Mouse (Mus musculus): ENCODE measurements around the gene Dpm2. TPM values are rescaled to one million over a fixed set of nuclear protein-coding genes. Genes with fewer than 3 reads are reported as not detected.

Dpm2 gene
- polyA plus RNA-seq, 1 experiment from 2014 or later: 112 TPM

- TF ChIP-seq CTCF (IDR thresholded peaks at IDR 0.05): peak; percentile 96
- TF ChIP-seq EP300 (IDR thresholded peaks at IDR 0.05): no peak
- WGBS: 42% methylated on average over 4 of the region's 4 CpGs
- no peaks in the 10 kb centered on the region for H3K9me3 ChIP-seq (ENCODE audit: low read length)
- H3K4me1 ChIP-seq (ENCODE audit: insufficient read depth, low read depth, low read length): peaks cover 3% of the 10 kb centered on the region; the same call in 1 of the 2 replicates
- H3K4me3 ChIP-seq (ENCODE audit: low read depth, low read length): no peak overlapping the region
- ATAC-seq (peak; percentile 24; the same call in 1 of the 2 replicates), DNase-seq (ENCODE audit: low spot score) (peak; percentile 89)
- H3K36me3 ChIP-seq (ENCODE audit: insufficient read depth, low read length): peaks cover 17% of the 10 kb centered on the region
- no peak overlapping the region for H3K27ac ChIP-seq (ENCODE audit: low read length)
- no peaks in the 10 kb centered on the region for H3K27me3 ChIP-seq (replicated peaks; ENCODE audit: insufficient read depth, low read length)
- H3K4me2 ChIP-seq (replicated peaks; ENCODE audit: low read depth, low read length): no peak overlapping the region
- no peak overlapping the region for H3K9ac ChIP-seq (replicated peaks; ENCODE audit: low read depth)
Observed at GRCm38 (mm10) chr2:32566536-32567063, 4.1 kb upstream of the Dpm2 start.

- Histone ChIP-seq H3K4me3 (ENCODE audit: low read depth, low read length) (no peak overlapping the region), H3K36me3 (ENCODE audit: insufficient read depth, low read length) (peaks cover 17% of the 10 kb centered on the region), H3K27me3 (replicated peaks; ENCODE audit: insufficient read depth, low read length) (no peaks in the 10 kb centered on the region), H3K27ac (ENCODE audit: low read length) (no peak overlapping the region), H3K9ac (replicated peaks; ENCODE audit: low read depth) (no peak overlapping the region), H3K9me3 (ENCODE audit: low read length) (no peaks in the 10 kb centered on the region), H3K4me1 (ENCODE audit: insufficient read depth, low read depth, low read length) (peaks cover 3% of the 10 kb centered on the region; the same call in 1 of the 2 replicates), H3K4me2 (replicated peaks; ENCODE audit: low read depth, low read length) (no peak overlapping the region)
- TF ChIP-seq CTCF (IDR thresholded peaks at IDR 0.05): no peak
- no peak for TF ChIP-seq EP300 (IDR thresholded peaks at IDR 0.05)
- 47% methylated on average over 5 of the region's 5 CpGs for WGBS
- DNase-seq (ENCODE audit: low spot score) (no peak), ATAC-seq (no peak)
Observed at GRCm38 (mm10) chr2:32568149-32568548, 2.5 kb upstream of the Dpm2 start.

GRCm38 (mm10) chr2:32568941-32569340, 1.7 kb upstream of the Dpm2 start:
- no peak overlapping the region for H3K27ac ChIP-seq (ENCODE audit: low read length)
- ATAC-seq: no peak
- no peak overlapping the region for H3K4me3 ChIP-seq (ENCODE audit: low read depth, low read length)
- no peak overlapping the region for H3K4me2 ChIP-seq (replicated peaks; ENCODE audit: low read depth, low read length)
- peaks cover 3% of the 10 kb centered on the region; the same call in 1 of the 2 replicates for H3K4me1 ChIP-seq (ENCODE audit: insufficient read depth, low read depth, low read length)
- no peak for DNase-seq (ENCODE audit: low spot score)
- no peaks in the 10 kb centered on the region for H3K9me3 ChIP-seq (ENCODE audit: low read length)
- no peaks in the 10 kb centered on the region for H3K27me3 ChIP-seq (replicated peaks; ENCODE audit: insufficient read depth, low read length)
- 75% methylated on average over 3 of the region's 3 CpGs for WGBS
- TF ChIP-seq CTCF (IDR thresholded peaks at IDR 0.05) (no peak), EP300 (IDR thresholded peaks at IDR 0.05) (no peak)
- no peak overlapping the region for H3K9ac ChIP-seq (replicated peaks; ENCODE audit: low read depth)
- H3K36me3 ChIP-seq (ENCODE audit: insufficient read depth, low read length): peaks cover 10% of the 10 kb centered on the region; the same call in 1 of the 2 replicates

- TF ChIP-seq EP300 (IDR thresholded peaks at IDR 0.05): no peak
- no peak for TF ChIP-seq CTCF (IDR thresholded peaks at IDR 0.05)
- WGBS: 91% methylated on average over 11 of the region's 11 CpGs
- Histone ChIP-seq H3K4me2 (replicated peaks; ENCODE audit: low read depth, low read length) (no peak overlapping the region), H3K36me3 (ENCODE audit: insufficient read depth, low read length) (no peaks in the 10 kb centered on the region), H3K4me1 (ENCODE audit: insufficient read depth, low read depth, low read length) (peaks cover 3% of the 10 kb centered on the region; the same call in 1 of the 2 replicates), H3K9me3 (ENCODE audit: low read length) (no peaks in the 10 kb centered on the region), H3K9ac (replicated peaks; ENCODE audit: low read depth) (no peak overlapping the region), H3K27ac (ENCODE audit: low read length) (no peak overlapping the region), H3K4me3 (ENCODE audit: low read depth, low read length) (no peak overlapping the region), H3K27me3 (replicated peaks; ENCODE audit: insufficient read depth, low read length) (0 out of 2 replicates have a peak, but pooled peaks cover 5% of the 10 kb centered on the region)
- ATAC-seq (no peak), DNase-seq (ENCODE audit: low spot score) (no peak)
Observed at GRCm38 (mm10) chr2:32572196-32572595, 1.5 kb downstream of the Dpm2 start.

GRCm38 (mm10) chr2:32574497-32574896, 3.8 kb downstream of the Dpm2 start, which contains the start of gene Pip5kl1:
Gene Pip5kl1, plus strand, starts transcription at chr2:32574797.
- DNase-seq (ENCODE audit: low spot score) (no peak), ATAC-seq (no peak)
- H3K4me3 ChIP-seq (ENCODE audit: low read depth, low read length): no peak within 1 kb of the TSS
- H3K4me2 ChIP-seq (replicated peaks; ENCODE audit: low read depth, low read length): peak within 1 kb of the TSS; percentile 27
- H3K27ac ChIP-seq (ENCODE audit: low read length): no peak within 1 kb of the TSS
- TF ChIP-seq EP300 (IDR thresholded peaks at IDR 0.05) (no peak), CTCF (IDR thresholded peaks at IDR 0.05) (no peak)
- H3K9me3 ChIP-seq (ENCODE audit: low read length): no peaks in the 10 kb centered on the region
- H3K36me3 ChIP-seq (ENCODE audit: insufficient read depth, low read length): no peaks in the 10 kb centered on the region
- no peak within 1 kb of the TSS for H3K9ac ChIP-seq (replicated peaks; ENCODE audit: low read depth)
- 0 out of 2 replicates have a peak, but pooled peaks cover 5% of the 10 kb centered on the region for H3K27me3 ChIP-seq (replicated peaks; ENCODE audit: insufficient read depth, low read length)
- WGBS: 73% methylated on average over 6 of the region's 6 CpGs
- peaks cover 3% of the 10 kb centered on the region; the same call in 1 of the 2 replicates for H3K4me1 ChIP-seq (ENCODE audit: insufficient read depth, low read depth, low read length)

- peaks cover 8% of the 10 kb centered on the region; the same call in 1 of the 2 replicates for H3K27me3 ChIP-seq (replicated peaks; ENCODE audit: insufficient read depth, low read length)
- H3K4me2 ChIP-seq (replicated peaks; ENCODE audit: low read depth, low read length): peak overlapping the region; percentile 27
- no peaks in the 10 kb centered on the region for H3K36me3 ChIP-seq (ENCODE audit: insufficient read depth, low read length)
- no peak overlapping the region for H3K4me3 ChIP-seq (ENCODE audit: low read depth, low read length)
- no peak overlapping the region for H3K27ac ChIP-seq (ENCODE audit: low read length)
- H3K9ac ChIP-seq (replicated peaks; ENCODE audit: low read depth): no peak overlapping the region
- WGBS: 3% methylated on average over 26 of the region's 26 CpGs
- H3K4me1 ChIP-seq (ENCODE audit: insufficient read depth, low read depth, low read length): peaks cover 3% of the 10 kb centered on the region; the same call in 1 of the 2 replicates
- H3K9me3 ChIP-seq (ENCODE audit: low read length): no peaks in the 10 kb centered on the region
- DNase-seq (ENCODE audit: low spot score) (peak; percentile 73), ATAC-seq (peak; percentile 15; the same call in 1 of the 2 replicates)
- TF ChIP-seq EP300 (IDR thresholded peaks at IDR 0.05): no peak
- peak; percentile 79 for TF ChIP-seq CTCF (IDR thresholded peaks at IDR 0.05)
Observed at GRCm38 (mm10) chr2:32574901-32575585, 4.4 kb downstream of the Dpm2 start.

Data from lung, postnatal 0 days (tissue).